Mouse (Mus musculus): ENCODE results near the gene Agbl4. TPM values are rescaled to one million over a fixed set of nuclear protein-coding genes. Genes with fewer than 3 reads are reported as not detected.

Gene Agbl4
- polyA plus RNA-seq, 1 experiment from 2014 or later = 3.4 TPM

- ATAC-seq (ENCODE audit: low read depth) = peak; percentile 62; the same call in 1 of the 2 replicates
- 31% methylated on average over 3 of the region's 3 CpGs for WGBS
- no peak overlapping the region for H3K9ac ChIP-seq (replicated peaks; ENCODE audit: low read depth, low read length)
- H3K4me2 ChIP-seq (ENCODE audit: low read depth, low read length) = no peak overlapping the region
- no peaks in the 10 kb centered on the region for H3K9me3 ChIP-seq (ENCODE audit: control insufficient read depth, low read length)
- peaks cover 16% of the 10 kb centered on the region for H3K4me1 ChIP-seq (ENCODE audit: control insufficient read depth, insufficient read depth, low read length)
- no peaks in the 10 kb centered on the region for H3K36me3 ChIP-seq (ENCODE audit: control insufficient read depth, insufficient read depth, low read length)
- H3K27me3 ChIP-seq (ENCODE audit: control insufficient read depth, insufficient read depth, low read length) = no peaks in the 10 kb centered on the region
- H3K27ac ChIP-seq (ENCODE audit: low read depth, low read length) = no peak overlapping the region
- H3K4me3 ChIP-seq (ENCODE audit: low read depth, low read length) = no peak overlapping the region
Observed at GRCm38 (mm10) chr4:111664146-111664545, 1266.7 kb downstream of the Agbl4 start.

GRCm38 (mm10) chr4:111666713-111667112, 1269.3 kb downstream of the Agbl4 start:
- H3K4me1 ChIP-seq (ENCODE audit: control insufficient read depth, insufficient read depth, low read length) = peaks cover 23% of the 10 kb centered on the region
- H3K27ac ChIP-seq (ENCODE audit: low read depth, low read length) = no peak overlapping the region
- H3K27me3 ChIP-seq (ENCODE audit: control insufficient read depth, insufficient read depth, low read length) = no peaks in the 10 kb centered on the region
- H3K9ac ChIP-seq (replicated peaks; ENCODE audit: low read depth, low read length) = no peak overlapping the region
- no peak overlapping the region for H3K4me2 ChIP-seq (ENCODE audit: low read depth, low read length)
- no peaks in the 10 kb centered on the region for H3K36me3 ChIP-seq (ENCODE audit: control insufficient read depth, insufficient read depth, low read length)
- WGBS = 71% methylated on average over 1 of the region's 1 CpGs
- no peak overlapping the region for H3K4me3 ChIP-seq (ENCODE audit: low read depth, low read length)
- ATAC-seq (ENCODE audit: low read depth) = no peak
- H3K9me3 ChIP-seq (ENCODE audit: control insufficient read depth, low read length) = no peaks in the 10 kb centered on the region

- H3K27ac ChIP-seq (ENCODE audit: low read depth, low read length) = no peak overlapping the region
- H3K4me2 ChIP-seq (ENCODE audit: low read depth, low read length) = no peak overlapping the region
- H3K9me3 ChIP-seq (ENCODE audit: control insufficient read depth, low read length) = no peaks in the 10 kb centered on the region
- no peak for ATAC-seq (ENCODE audit: low read depth)
- WGBS = 93% methylated on average over 3 of the region's 3 CpGs
- H3K36me3 ChIP-seq (ENCODE audit: control insufficient read depth, insufficient read depth, low read length) = no peaks in the 10 kb centered on the region
- H3K27me3 ChIP-seq (ENCODE audit: control insufficient read depth, insufficient read depth, low read length) = no peaks in the 10 kb centered on the region
- no peak overlapping the region for H3K9ac ChIP-seq (replicated peaks; ENCODE audit: low read depth, low read length)
- H3K4me1 ChIP-seq (ENCODE audit: control insufficient read depth, insufficient read depth, low read length) = peaks cover 10% of the 10 kb centered on the region; the same call in 1 of the 2 replicates
- H3K4me3 ChIP-seq (ENCODE audit: low read depth, low read length) = no peak overlapping the region
Observed at GRCm38 (mm10) chr4:111669369-111669768, 1271.9 kb downstream of the Agbl4 start.

GRCm38 (mm10) chr4:111670566-111671421, 1273.3 kb downstream of the Agbl4 start:
- no peaks in the 10 kb centered on the region for H3K36me3 ChIP-seq (ENCODE audit: control insufficient read depth, insufficient read depth, low read length)
- H3K4me1 ChIP-seq (ENCODE audit: control insufficient read depth, insufficient read depth, low read length) = peaks cover 7% of the 10 kb centered on the region; the same call in 1 of the 2 replicates
- ATAC-seq (ENCODE audit: low read depth) = peak; percentile 82
- 13% methylated on average over 12 of the region's 12 CpGs for WGBS
- peak overlapping the region; percentile 16; the same call in 1 of the 2 replicates for H3K9ac ChIP-seq (replicated peaks; ENCODE audit: low read depth, low read length)
- no peaks in the 10 kb centered on the region for H3K27me3 ChIP-seq (ENCODE audit: control insufficient read depth, insufficient read depth, low read length)
- H3K4me3 ChIP-seq (ENCODE audit: low read depth, low read length) = no peak overlapping the region
- H3K27ac ChIP-seq (ENCODE audit: low read depth, low read length) = peak overlapping the region; percentile 70
- H3K4me2 ChIP-seq (ENCODE audit: low read depth, low read length) = no peak overlapping the region; the same call in 1 of the 2 replicates
- H3K9me3 ChIP-seq (ENCODE audit: control insufficient read depth, low read length) = no peaks in the 10 kb centered on the region

- H3K36me3 ChIP-seq (ENCODE audit: control insufficient read depth, insufficient read depth, low read length) = no peaks in the 10 kb centered on the region
- H3K9me3 ChIP-seq (ENCODE audit: control insufficient read depth, low read length) = no peaks in the 10 kb centered on the region
- peak overlapping the region; percentile 16; the same call in 1 of the 2 replicates for H3K9ac ChIP-seq (replicated peaks; ENCODE audit: low read depth, low read length)
- WGBS = 67% methylated on average over 4 of the region's 4 CpGs
- no peaks in the 10 kb centered on the region for H3K27me3 ChIP-seq (ENCODE audit: control insufficient read depth, insufficient read depth, low read length)
- ATAC-seq (ENCODE audit: low read depth) = peak; percentile 7; the same call in 1 of the 2 replicates
- H3K4me3 ChIP-seq (ENCODE audit: low read depth, low read length) = no peak overlapping the region
- peak overlapping the region; percentile 70 for H3K27ac ChIP-seq (ENCODE audit: low read depth, low read length)
- H3K4me2 ChIP-seq (ENCODE audit: low read depth, low read length) = no peak overlapping the region
- H3K4me1 ChIP-seq (ENCODE audit: control insufficient read depth, insufficient read depth, low read length) = peaks cover 7% of the 10 kb centered on the region; the same call in 1 of the 2 replicates
Observed at GRCm38 (mm10) chr4:111671440-111671839, 1274.0 kb downstream of the Agbl4 start.

- H3K9me3 ChIP-seq (ENCODE audit: control insufficient read depth, low read length) = no peaks in the 10 kb centered on the region
- no peak overlapping the region for H3K27ac ChIP-seq (ENCODE audit: low read depth, low read length)
- H3K9ac ChIP-seq (replicated peaks; ENCODE audit: low read depth, low read length) = no peak overlapping the region
- H3K4me2 ChIP-seq (ENCODE audit: low read depth, low read length) = no peak overlapping the region
- peaks cover 7% of the 10 kb centered on the region; the same call in 1 of the 2 replicates for H3K4me1 ChIP-seq (ENCODE audit: control insufficient read depth, insufficient read depth, low read length)
- H3K27me3 ChIP-seq (ENCODE audit: control insufficient read depth, insufficient read depth, low read length) = no peaks in the 10 kb centered on the region
- no peak overlapping the region for H3K4me3 ChIP-seq (ENCODE audit: low read depth, low read length)
- no peak for ATAC-seq (ENCODE audit: low read depth)
- H3K36me3 ChIP-seq (ENCODE audit: control insufficient read depth, insufficient read depth, low read length) = no peaks in the 10 kb centered on the region
Observed at GRCm38 (mm10) chr4:111673904-111674303, 1276.4 kb downstream of the Agbl4 start.

- ATAC-seq (ENCODE audit: low read depth) = peak; percentile 39; the same call in 1 of the 2 replicates
- H3K9me3 ChIP-seq (ENCODE audit: control insufficient read depth, low read length) = no peaks in the 10 kb centered on the region
- WGBS = 51% methylated on average over 5 of the region's 5 CpGs
- H3K4me3 ChIP-seq (ENCODE audit: low read depth, low read length) = no peak overlapping the region
- H3K27me3 ChIP-seq (ENCODE audit: control insufficient read depth, insufficient read depth, low read length) = no peaks in the 10 kb centered on the region
- H3K4me2 ChIP-seq (ENCODE audit: low read depth, low read length) = no peak overlapping the region
- H3K27ac ChIP-seq (ENCODE audit: low read depth, low read length) = no peak overlapping the region
- H3K9ac ChIP-seq (replicated peaks; ENCODE audit: low read depth, low read length) = no peak overlapping the region
- no peaks in the 10 kb centered on the region for H3K36me3 ChIP-seq (ENCODE audit: control insufficient read depth, insufficient read depth, low read length)
- 0 out of 2 replicates have a peak, but pooled peaks cover 3% of the 10 kb centered on the region for H3K4me1 ChIP-seq (ENCODE audit: control insufficient read depth, insufficient read depth, low read length)
Observed at GRCm38 (mm10) chr4:111681926-111682325, 1284.5 kb downstream of the Agbl4 start.

- Histone ChIP-seq H3K9me3 (ENCODE audit: control insufficient read depth, low read length) (no peaks in the 10 kb centered on the region), H3K27me3 (ENCODE audit: control insufficient read depth, insufficient read depth, low read length) (no peaks in the 10 kb centered on the region), H3K4me2 (ENCODE audit: low read depth, low read length) (no peak overlapping the region), H3K36me3 (ENCODE audit: control insufficient read depth, insufficient read depth, low read length) (no peaks in the 10 kb centered on the region), H3K4me1 (ENCODE audit: control insufficient read depth, insufficient read depth, low read length) (0 out of 2 replicates have a peak, but pooled peaks cover 3% of the 10 kb centered on the region), H3K27ac (ENCODE audit: low read depth, low read length) (no peak overlapping the region), H3K4me3 (ENCODE audit: low read depth, low read length) (no peak overlapping the region), H3K9ac (replicated peaks; ENCODE audit: low read depth, low read length) (no peak overlapping the region)
- no peak for ATAC-seq (ENCODE audit: low read depth)
- 71% methylated on average over 3 of the region's 3 CpGs for WGBS
Observed at GRCm38 (mm10) chr4:111682793-111683192, 1285.3 kb downstream of the Agbl4 start.

GRCm38 (mm10) chr4:111683843-111684242, 1286.4 kb downstream of the Agbl4 start:
- H3K4me3 ChIP-seq (ENCODE audit: low read depth, low read length) = no peak overlapping the region
- H3K9me3 ChIP-seq (ENCODE audit: control insufficient read depth, low read length) = no peaks in the 10 kb centered on the region
- no peak overlapping the region for H3K9ac ChIP-seq (replicated peaks; ENCODE audit: low read depth, low read length)
- no peak overlapping the region for H3K4me2 ChIP-seq (ENCODE audit: low read depth, low read length)
- ATAC-seq (ENCODE audit: low read depth) = no peak
- no peaks in the 10 kb centered on the region for H3K27me3 ChIP-seq (ENCODE audit: control insufficient read depth, insufficient read depth, low read length)
- 60% methylated on average over 5 of the region's 5 CpGs for WGBS
- no peak overlapping the region for H3K27ac ChIP-seq (ENCODE audit: low read depth, low read length)
- H3K4me1 ChIP-seq (ENCODE audit: control insufficient read depth, insufficient read depth, low read length) = 0 out of 2 replicates have a peak, but pooled peaks cover 3% of the 10 kb centered on the region
- no peaks in the 10 kb centered on the region for H3K36me3 ChIP-seq (ENCODE audit: control insufficient read depth, insufficient read depth, low read length)
